In the genomic region with DNA sequence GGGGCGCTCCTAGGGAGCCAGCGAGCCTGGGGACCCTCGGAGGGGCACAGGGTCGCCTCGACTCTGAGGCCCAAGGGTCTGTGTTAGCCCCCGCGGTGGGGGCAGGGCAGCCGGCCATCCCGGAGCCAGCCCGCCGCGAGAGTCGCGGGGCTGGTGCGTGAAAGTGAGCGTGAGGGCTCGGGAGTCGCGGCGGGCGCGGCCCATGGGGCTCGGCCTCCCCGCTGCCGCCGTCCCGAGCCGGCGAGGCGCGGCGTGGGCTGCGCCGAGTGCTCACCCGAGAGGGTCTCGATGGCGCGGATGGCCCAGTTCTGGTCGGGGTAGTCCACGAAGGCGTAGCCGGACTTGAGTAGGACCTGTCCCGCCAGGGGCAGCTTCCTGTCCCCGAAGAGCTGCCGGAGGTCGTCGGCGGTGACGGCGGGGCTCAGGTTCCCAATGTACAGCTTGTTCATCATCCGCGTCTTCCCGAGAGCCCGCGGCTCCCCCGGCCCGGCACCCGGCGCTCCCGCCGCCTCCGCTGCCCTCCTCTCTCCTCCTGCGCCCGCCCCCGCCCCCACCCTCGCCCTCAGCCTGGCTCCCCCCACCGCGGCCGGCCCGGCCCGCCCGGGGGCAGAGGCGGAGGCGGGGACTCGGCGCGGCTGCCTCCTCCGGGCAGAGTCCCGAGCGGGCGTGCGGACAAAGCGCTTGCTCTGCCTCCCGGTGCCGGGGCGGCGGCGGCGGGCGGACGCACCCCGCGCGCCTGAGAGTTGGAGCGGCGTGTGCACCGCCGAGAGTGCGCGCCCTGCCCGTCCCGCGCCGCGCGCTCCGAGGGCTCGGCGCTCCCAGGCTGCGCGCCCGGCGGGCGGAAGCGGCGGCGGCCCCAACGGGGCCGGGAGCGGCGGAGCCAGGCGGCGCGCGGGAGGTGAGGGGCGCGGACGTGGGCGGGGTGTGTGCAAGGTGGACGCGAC, we compare ENCODE assay signal across 8 mouse cellular contexts. TPM values are rescaled to one million over a fixed set of nuclear protein-coding genes. Genes with fewer than 3 reads are reported as not detected.
A peak's percentile ranks its signal among the peaks of the same experiment; 100 is the strongest.
DNase-seq lines count a peak whose midpoint lies in the region; ATAC-seq lines count a peak whose summit lies in the region.

Gene Igf2bp2 (minus strand): TSS at position 788 of the 944 bp plus-strand sequence.

- peak within 1 kb of the TSS; percentile 87 for H3K4me2 ChIP-seq in embryonic facial prominence, embryonic 15.5 days (replicated peaks)
- H3K4me2 ChIP-seq in heart, embryonic 13.5 days, result peak within 1 kb of the TSS; percentile 79
- H3K4me2 ChIP-seq in kidney, embryonic 15.5 days, result peak within 1 kb of the TSS; percentile 89

- H3K27ac ChIP-seq in embryonic facial prominence, embryonic 15.5 days (replicated peaks), result peak within 1 kb of the TSS; percentile 92
- H3K27ac ChIP-seq in heart, embryonic 13.5 days (replicated peaks), result peak within 1 kb of the TSS; percentile 95
- H3K27ac ChIP-seq in kidney, embryonic 15.5 days, result peak within 1 kb of the TSS; percentile 96

- DNase-seq in right cerebral cortex, postnatal 10 days (ENCODE audit: low spot score in 2 of 2), result peak; percentile 24 to 26
- no peak for DNase-seq in right cerebral cortex, adult 2 months (ENCODE audit: low spot score in 2 of 2)
- peak; percentile 52 for DNase-seq in lung, postnatal 10 days
- DNase-seq in retina, postnatal 7 days (ENCODE audit: low read depth, low spot score), result peak; percentile 39

- peak; percentile 92 for ATAC-seq in embryonic facial prominence, embryonic 15.5 days (ENCODE audit: insufficient number of reproducible peaks, low FRiP score, low TSS enrichment, low read depth)
- ATAC-seq in heart, embryonic 13.5 days (ENCODE audit: extremely low read depth, insufficient number of reproducible peaks, low FRiP score, low TSS enrichment), result peak; percentile 81
- peak; percentile 87 for ATAC-seq in kidney, embryonic 15.5 days (replicated peaks; ENCODE audit: low FRiP score)
- no peak for ATAC-seq in erythroid progenitor cell, adult 5-6 weeks (replicated peaks; ENCODE audit: low FRiP score, poor library complexity, severe bottlenecking)

- no peaks in the 10 kb centered on the region for H3K27me3 ChIP-seq in embryonic facial prominence, embryonic 15.5 days
- H3K27me3 ChIP-seq in heart, embryonic 13.5 days (replicated peaks), result no peaks in the 10 kb centered on the region
- no peaks in the 10 kb centered on the region for H3K27me3 ChIP-seq in kidney, embryonic 15.5 days

- under 1% methylated on average over 102 of the region's 131 CpGs for WGBS in embryonic facial prominence, embryonic 15.5 days
- under 1% methylated on average over 77 of the region's 131 CpGs for WGBS in heart, embryonic 13.5 days
- WGBS in kidney, embryonic 15.5 days, result under 1% methylated on average over 118 of the region's 131 CpGs

- H3K36me3 ChIP-seq in embryonic facial prominence, embryonic 15.5 days, result no peaks in the 10 kb centered on the region
- H3K36me3 ChIP-seq in heart, embryonic 13.5 days, result no peaks in the 10 kb centered on the region
- H3K36me3 ChIP-seq in kidney, embryonic 15.5 days, result no peaks in the 10 kb centered on the region

- peak within 1 kb of the TSS; percentile 98 for H3K9ac ChIP-seq in embryonic facial prominence, embryonic 15.5 days
- peak within 1 kb of the TSS; percentile 96 for H3K9ac ChIP-seq in heart, embryonic 13.5 days
- peak within 1 kb of the TSS; percentile 99 for H3K9ac ChIP-seq in kidney, embryonic 15.5 days

- H3K9me3 ChIP-seq in embryonic facial prominence, embryonic 15.5 days (replicated peaks), result no peaks in the 10 kb centered on the region
- H3K9me3 ChIP-seq in heart, embryonic 13.5 days, result no peaks in the 10 kb centered on the region
- no peaks in the 10 kb centered on the region for H3K9me3 ChIP-seq in kidney, embryonic 15.5 days (replicated peaks)

- H3K4me1 ChIP-seq in embryonic facial prominence, embryonic 15.5 days, result peaks cover 5% of the 10 kb centered on the region
- peaks cover 30% of the 10 kb centered on the region for H3K4me1 ChIP-seq in heart, embryonic 13.5 days
- H3K4me1 ChIP-seq in kidney, embryonic 15.5 days, result peaks cover 24% of the 10 kb centered on the region

- peak within 1 kb of the TSS; percentile 96 for H3K4me3 ChIP-seq in embryonic facial prominence, embryonic 15.5 days (replicated peaks)
- peak within 1 kb of the TSS; percentile 96 for H3K4me3 ChIP-seq in heart, embryonic 13.5 days
- H3K4me3 ChIP-seq in kidney, embryonic 15.5 days (replicated peaks), result peak within 1 kb of the TSS; percentile 100

RNA-seq across cellular contexts. Expression of gene Igf2bp2, which starts in this region (rescaled TPM):
- 78.9 and 84.4 TPM in 2 replicates for polyA plus RNA-seq in embryonic facial prominence, embryonic 15.5 days (2015; fragmentation: Nextera tagmentation; extraction: Ambion mirVana)
- 51.4 and 53.2 TPM in 2 replicates for polyA plus RNA-seq in heart, embryonic 13.5 days (2015; fragmentation: Nextera tagmentation; extraction: Ambion mirVana)
- polyA plus RNA-seq in kidney, embryonic 15.5 days (2015; fragmentation: Nextera tagmentation; extraction: Ambion mirVana), result 97.9 and 103 TPM in 2 replicates
- 1.1 TPM in 1 of 2 replicates, not detected in the other for total RNA-seq in erythroid progenitor cell, adult 5-6 weeks (2015; ENCODE audit: low replicate concordance)
- total RNA-seq in erythroid progenitor cell, adult 5-6 weeks (2017; ENCODE audit: low replicate concordance), result 0.38 TPM in 1 of 2 replicates, not detected in the other

Comparison
In these comparisons a context has a peak if more than half of its experiments do, and no peak if none do; other contexts are left out.
1. DNase-seq: peak in right cerebral cortex, postnatal 10 days (2 of 2), lung, postnatal 10 days (single experiment) and retina, postnatal 7 days (single experiment); none in right cerebral cortex, adult 2 months (0 of 2).
2. Peak in every context shown above with its lines, with median percentiles within 50 percentile points of each other: H3K27ac ChIP-seq, H3K4me2 ChIP-seq, H3K4me3 ChIP-seq and H3K9ac ChIP-seq.